Mouse (Mus musculus) heart, postnatal 0 days (tissue): ENCODE data around the gene Kcnn1.

ENCODE experiments used
- CTCF ChIP-seq: IDR thresholded peaks from 2 replicates; pipeline ENCODE4 v1.5.1; 2016; ENCODE audit warnings: antibody characterized with exemption, control low read depth, low read depth
- EP300 ChIP-seq: IDR thresholded peaks from 2 replicates; pipeline ENCODE4 v1.6.1; 2016; ENCODE audit warnings: antibody characterized with exemption, low read depth

DNA sequence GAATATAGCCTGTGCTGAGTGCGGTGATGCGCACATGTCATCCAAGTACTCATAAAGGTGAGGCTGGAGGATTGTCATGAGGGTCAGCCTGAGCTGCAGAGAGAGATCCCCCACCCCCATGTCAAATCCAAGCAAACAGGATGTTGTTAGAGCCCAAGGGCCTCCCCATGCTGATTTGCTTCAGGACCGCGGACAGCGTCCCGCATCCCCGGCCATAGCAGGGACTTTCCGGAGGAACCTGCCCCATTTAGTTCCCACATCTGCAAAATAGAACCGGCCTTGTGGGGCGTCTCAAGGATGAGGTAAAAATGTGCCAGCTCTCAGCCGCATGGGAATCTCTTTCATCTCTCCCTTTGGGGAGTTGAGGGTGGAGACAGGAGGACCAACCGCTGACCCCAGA lies 22.6 kb upstream of the Kcnn1 start:
- TF ChIP-seq CTCF (no peak), EP300 (no peak)
